Mouse (Mus musculus) granulocyte monocyte progenitor cell, adult 5-6 weeks (primary cell): ENCODE data around the gene Exosc9. TPM values are rescaled to one million over a fixed set of nuclear protein-coding genes. Genes with fewer than 3 reads are reported as not detected.
A peak's percentile ranks its signal among the peaks of the same experiment; 100 is the strongest.

Experiments used
- ATAC-seq: replicated peaks from 2 replicates; pipeline ENCODE4 v1.8.0; 2016; ENCODE audit warnings: mild to moderate bottlenecking, moderate TSS enrichment, inconsistent platforms; ENCODE audit not compliant: poor library complexity, severe bottlenecking
- total RNA-seq, 2 experiments: library from RNA; stranded (forward) in 1 of 2; stranded (reverse) in 1 of 2; fragments of 200-712, 200-1000 nt in 1 of 2; fragments of >200 nt in 1 of 2; fragmentation: Nextera tagmentation in 1 of 2; gene quantifications; 2 replicates each; pipeline ENCODE4 v1.2.3; 2014 to 2017

Gene Exosc9
- total RNA-seq (2014; fragmentation: Nextera tagmentation) (65.5 and 69.0 TPM in 2 replicates), total RNA-seq (2017) (118 and 150 TPM in 2 replicates)

DNA sequence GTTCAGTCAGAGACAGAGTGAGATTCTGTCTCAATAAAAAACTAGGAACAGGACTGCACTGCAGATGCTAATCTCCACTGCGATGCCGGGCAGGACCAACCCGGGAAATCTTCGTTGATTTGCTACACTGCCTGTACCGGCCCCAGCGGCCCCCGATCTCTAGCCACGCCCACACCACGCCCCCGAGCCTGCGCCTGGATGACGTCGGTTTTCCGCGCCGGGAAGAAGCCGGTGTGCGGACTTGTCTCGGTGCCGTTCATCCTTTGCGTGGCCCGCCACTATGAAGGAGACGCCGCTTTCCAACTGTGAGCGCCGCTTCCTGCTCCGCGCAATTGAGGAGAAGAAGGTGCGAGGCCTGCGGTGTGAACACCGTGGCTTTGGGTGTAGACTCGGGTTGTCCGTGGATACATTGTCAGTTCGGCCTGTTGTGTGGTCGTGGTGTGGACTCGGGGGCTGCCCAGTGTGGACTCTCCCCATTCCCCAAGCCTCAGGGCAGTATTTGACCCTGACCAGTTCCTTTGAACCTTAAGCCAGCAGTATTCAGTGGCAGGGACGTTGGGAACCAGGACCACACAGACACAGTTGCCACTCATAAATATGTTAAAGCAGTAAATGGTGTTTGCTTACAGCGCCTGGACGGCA lies at the start of gene Exosc9:
Gene Exosc9, plus strand, starts transcription at position 201 of the 642 bp plus-strand sequence.
- ATAC-seq = peak; percentile 97

DNA sequence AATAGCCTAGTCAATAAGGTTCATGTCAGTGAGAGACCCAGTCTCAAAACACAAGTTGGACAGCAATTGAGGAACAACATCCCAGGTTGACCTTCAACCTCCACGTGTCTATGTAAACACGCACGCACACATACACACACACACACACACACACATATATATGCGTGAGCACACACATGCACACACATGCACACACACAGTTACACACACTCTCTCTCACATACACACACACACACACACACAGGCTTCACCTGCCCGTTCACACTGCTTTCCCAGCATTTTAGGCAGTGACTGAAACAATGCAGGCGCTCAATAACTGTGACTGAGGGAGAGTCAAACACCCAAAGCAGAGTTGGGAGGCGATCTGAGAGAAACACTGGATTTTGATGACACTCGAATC lies 47.1 kb upstream of the Exosc9 start:
- ATAC-seq = no peak

DNA sequence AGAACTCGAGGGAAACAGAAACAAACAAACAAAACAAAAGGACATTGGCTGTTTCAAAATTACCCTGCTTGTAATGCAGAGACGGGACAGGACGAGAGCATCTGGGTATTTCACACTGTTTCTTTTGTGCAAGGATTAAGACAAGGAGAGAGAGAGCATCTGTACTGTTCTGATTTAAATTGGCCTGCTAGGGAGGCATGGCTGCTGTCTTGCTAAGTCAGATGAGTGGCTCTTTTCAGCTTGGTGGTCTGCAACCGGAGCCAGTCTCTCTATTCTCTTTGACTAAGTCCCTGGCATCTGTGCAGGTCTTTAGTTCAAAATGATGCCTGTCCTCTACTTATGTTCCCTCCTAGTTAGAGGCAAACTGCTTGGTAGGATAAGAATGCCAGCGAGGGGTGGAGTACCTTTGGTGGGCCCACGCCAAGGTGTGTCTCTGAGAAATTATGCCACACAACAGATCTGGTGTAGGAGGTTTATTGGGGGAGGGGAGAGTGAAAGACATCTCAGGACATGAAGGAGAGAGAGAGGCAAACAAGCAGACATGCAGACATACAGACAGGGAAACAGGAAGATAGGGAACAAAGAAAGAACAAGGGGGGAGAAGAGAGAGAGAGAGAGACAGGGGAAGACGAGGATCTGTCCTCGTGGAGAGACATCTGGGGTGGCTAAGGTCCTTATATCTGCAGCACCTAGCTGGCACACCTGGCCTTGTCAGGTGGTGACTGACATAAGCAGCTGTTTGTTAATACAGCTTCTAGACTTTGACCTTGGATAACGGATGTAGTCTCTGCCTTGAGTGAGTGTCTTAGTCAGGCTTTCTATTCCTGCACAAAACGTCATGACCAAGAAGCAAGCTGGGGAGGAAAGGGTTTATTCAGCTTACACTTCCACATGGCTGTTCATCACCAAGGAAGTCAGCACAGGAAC lies 46.3 kb upstream of the Exosc9 start:
- no peak for ATAC-seq

DNA sequence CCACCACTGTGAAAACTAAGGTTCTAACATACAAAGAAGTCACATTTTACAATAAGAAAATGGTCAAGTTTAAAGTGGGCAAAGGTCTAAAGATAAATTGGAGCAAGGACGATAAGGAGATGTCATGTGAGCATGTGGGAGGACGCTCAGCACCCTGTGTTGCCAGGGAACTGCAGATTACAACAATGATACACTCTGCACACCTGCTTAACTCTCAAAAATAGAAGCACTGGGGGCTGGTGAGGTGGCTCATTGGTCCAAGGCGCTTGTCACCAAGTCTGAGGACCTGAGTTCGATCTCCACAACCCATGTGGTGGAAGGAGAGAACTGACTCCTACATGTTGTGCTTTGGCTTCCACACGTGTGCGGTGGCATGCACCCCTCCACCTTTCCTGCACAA lies 40.9 kb upstream of the Exosc9 start:
- ATAC-seq = no peak

DNA sequence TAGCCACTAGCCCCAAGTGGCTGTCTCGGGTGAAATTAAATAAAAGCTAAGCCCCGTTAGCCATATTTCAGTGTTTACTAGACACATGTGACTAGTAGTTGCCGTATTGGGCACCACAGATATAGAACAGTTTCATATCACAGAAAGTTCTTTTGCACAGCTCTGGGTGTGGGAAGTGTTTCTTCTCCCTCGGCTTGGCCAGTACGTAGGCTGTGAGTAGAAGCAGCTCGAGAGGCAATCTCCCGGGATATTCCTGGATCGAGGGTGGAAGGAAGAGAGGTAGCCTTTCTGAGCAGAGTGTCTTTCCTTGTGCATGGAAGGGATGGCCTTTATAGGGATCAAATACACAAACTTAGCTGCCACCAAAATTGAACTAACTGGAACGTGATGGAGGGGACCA lies 36.2 kb upstream of the Exosc9 start:
- no peak for ATAC-seq

DNA sequence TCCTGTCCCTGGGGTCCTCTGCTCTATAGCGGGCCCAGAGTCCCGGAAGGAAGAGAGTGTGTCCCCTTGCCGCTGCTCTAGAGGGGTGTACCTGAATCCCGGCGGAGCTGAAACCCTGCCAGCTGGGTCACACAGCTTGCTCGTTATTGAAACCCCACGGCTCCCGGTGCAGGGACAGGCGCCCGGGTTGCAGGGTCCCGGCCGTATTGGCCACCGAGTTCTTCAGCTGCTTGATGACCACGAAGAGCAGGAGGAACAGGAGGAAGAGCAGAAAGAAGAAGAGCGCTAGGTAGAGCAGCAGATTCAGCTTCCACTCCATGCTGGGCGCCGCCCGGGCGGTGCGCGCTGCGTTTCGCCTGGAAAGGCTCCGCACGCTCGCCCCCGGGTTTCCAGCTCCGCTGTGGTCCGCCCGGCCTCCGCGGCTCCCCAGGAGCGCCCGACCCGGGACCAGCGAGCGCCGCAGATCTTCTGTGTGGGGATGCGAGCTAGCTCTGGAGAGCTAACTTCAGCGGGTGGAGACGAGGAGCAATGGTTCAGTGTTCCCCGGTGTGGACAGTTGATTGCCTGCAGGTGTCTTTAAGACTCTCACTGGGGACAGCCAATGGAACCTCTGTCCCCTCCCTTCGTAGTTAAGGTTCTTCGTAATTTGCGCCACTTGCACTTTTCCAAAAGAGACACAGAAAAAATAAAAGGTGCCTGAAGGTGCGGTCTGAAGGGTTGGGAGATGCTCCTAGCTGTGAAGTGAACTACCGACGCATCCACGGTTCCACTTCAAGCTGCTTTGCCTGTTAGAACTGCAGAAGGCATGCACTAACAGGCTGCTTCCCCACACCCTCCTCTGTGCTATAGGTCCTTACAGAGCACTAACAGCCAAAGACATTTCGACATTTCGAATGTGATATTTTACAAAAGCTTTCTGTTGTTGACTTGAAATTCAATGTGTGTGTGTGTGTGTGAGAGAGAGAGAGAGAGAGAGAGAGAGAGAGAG lies 31.0 kb upstream of the Exosc9 start, which contains the start of gene Gm11549:
Gene Gm11549, minus strand, starts transcription at position 741 of the 988 bp plus-strand sequence.
- ATAC-seq = peak; percentile 42; the same call in 1 of the 2 replicates

DNA sequence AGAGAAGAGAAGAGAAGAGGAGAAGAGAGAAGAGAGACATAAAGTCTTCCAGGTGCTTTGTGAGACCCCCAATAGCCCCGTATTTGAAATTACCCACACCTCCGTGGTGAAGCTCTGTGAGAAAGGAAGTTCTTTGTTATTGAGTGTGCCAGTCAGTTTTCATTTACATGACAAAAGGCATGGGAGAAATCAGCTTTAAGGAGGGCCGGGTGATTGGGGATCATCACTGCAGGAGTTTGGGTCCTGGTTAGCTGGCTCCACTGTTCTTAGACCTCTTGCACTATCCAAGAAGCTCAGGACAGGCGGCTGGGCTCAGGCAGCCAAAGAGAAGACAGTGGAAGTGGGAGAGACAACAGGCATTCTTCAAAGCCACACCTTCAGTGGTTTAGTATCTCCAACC lies 30.3 kb upstream of the Exosc9 start:
- ATAC-seq = no peak

DNA sequence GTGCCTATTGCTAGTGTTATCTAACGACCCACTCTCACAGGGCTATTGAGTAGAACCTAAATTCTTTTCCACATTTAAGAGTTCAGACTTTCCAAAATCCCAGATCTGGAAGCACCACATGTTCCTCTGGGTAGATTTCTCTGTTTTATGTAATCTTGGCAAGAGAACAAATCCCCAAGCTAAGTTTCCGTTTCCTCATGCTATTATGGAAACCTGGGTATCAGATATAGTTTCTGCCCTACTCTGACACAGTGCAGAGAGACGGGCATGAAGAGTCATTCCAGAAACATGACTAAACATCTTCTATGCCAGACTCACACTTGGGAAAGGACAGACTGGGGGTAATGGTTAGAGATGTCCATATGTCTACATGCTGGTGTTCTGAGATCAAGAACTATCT lies 27.9 kb upstream of the Exosc9 start:
- ATAC-seq = no peak

DNA sequence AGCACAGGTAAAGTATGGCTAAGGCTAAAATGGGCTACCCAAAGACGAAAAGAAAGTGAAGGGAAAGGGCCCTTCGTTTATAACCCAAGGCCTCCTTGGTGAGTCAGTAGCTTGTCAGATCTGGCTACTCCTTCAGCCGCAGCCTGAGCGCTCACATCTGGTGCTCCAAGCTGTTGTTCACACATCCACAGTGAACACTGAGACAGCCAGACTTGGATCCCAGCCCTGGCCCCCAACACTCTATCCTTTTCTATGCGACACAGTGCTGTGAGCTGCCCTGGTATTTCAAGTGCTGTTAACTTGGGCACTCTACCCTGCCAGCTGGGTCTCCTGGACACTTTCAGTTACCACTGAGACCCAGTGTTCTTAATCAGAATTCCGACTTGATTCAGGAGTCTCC lies 22.1 kb upstream of the Exosc9 start:
- ATAC-seq = no peak

DNA sequence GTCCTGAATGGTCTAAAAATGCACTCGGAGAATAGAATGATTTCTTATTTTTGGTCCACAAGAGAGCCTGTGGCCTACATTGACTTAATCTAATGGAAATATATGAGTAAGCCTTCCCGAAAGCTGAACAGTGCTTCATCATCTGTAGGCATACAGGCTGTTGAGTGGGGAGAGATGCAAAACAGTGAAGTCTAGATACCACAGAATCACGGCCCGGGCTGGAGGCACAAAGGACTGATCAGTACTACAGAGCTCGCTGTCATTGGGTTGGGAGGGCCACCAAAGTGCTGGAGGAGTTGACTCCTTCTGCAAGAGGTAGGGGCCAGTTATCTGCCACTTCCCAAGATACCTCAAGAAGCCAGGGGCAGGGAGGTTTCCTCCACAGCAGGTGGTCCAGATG lies 21.6 kb upstream of the Exosc9 start:
- no peak for ATAC-seq

DNA sequence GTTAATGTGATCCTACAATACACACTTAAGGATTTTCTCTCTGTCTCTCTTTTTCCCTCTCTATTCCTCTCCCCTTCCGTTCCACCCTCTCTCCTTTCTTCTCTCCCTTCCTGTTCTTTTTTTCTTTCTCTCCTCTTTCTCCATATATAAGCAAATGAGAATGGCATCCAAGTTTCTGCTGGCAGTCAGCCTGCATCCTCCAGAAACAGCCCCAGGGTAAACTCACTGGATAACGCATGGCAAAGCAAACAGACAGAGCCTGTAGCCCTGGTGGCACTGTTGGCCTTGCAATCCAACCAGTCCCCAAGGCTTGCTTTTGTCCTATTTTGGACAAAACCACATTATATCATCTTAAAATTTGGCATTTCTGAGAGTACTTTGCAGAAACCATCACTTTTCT lies 21.2 kb upstream of the Exosc9 start:
- no peak for ATAC-seq

DNA sequence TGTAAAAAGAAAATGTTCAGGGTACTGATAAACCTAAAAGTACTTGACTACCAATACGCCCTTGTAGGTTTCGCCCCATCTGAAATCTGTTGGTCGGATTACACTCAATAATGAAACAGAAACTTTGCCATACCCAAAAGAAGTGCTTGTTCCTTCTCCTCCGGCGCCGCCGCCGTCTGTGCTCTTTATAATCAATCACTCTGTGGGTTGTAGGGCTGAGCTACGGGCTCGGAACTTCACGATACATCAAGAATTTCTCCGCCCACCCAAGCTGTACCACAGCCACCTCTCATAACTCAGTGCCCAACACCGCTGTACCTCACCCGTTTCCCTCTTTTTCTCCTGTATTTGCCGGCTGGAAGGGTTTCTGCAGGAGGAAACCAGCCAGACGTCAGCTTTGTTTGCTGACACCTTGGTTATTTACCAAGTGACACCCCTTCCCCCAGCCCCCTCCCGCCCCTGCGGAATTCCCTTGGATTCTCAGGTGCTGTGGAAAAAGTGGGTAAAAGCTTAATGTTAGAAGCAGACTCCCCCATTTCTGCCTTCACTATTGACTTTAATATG lies 20.3 kb upstream of the Exosc9 start:
- ATAC-seq = peak; percentile 61

DNA sequence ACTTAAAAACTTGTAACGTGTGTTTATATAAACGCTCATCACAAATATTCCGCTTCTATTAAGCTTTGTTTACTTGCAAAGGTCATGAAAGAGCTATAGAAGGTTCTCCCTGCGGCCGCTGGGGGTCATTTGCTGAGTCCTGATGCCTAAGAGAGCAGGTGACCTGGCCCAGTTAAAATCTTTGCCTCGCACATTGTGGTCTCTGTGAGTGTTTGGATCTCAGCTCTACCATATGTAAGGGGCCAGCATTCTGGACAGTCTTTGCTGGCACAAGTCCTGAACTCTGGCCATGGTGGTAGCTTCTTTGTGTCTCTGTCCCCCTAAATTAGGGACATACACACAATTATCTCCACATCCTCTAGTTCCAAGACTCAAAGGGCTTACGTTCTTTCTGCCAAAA lies 19.7 kb upstream of the Exosc9 start:
- ATAC-seq = no peak

DNA sequence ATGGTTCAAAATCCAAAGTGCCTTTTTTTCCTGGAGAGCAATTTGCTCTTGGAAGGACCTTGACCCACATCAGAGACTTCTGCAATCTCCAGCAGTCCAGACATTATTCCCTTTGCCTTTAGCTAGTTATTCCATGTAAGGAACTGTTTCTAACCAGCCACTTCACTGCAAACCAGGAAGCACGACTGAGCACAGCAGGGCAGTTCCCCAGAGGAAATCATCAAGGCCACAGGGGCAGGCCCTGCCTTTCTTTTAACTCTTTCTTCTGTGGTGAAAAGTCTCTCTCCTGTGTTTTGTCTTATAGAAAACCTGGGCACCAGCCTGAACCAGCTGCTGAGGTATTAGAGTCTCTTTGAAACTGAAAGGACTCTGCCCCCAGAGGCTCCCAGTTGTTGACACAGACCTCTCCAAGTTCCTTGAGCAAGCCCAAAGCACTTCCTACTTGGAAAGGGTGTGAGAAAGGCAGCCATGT lies 19.2 kb upstream of the Exosc9 start:
- ATAC-seq = peak; percentile 61

DNA sequence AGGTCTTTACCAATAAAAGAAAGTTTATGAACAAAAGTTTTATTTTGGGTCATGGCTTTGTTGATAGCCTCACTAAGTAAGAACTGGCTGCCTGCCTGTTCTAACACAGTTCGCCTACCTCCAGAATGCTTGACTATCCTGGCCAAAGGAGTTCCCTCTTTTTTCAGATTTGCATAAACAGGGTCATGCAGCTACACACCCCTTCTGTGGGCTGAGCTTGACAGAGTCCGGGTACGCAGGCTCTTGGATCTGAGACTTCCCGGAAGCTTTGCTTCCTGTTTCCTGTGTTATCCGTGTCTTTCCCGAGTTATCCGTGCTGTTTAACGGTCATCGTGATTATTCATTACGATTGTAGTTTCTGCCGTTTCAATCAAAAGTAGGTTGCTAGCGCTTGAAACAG lies 16.4 kb upstream of the Exosc9 start:
- peak; percentile 48; the same call in 1 of the 2 replicates for ATAC-seq

DNA sequence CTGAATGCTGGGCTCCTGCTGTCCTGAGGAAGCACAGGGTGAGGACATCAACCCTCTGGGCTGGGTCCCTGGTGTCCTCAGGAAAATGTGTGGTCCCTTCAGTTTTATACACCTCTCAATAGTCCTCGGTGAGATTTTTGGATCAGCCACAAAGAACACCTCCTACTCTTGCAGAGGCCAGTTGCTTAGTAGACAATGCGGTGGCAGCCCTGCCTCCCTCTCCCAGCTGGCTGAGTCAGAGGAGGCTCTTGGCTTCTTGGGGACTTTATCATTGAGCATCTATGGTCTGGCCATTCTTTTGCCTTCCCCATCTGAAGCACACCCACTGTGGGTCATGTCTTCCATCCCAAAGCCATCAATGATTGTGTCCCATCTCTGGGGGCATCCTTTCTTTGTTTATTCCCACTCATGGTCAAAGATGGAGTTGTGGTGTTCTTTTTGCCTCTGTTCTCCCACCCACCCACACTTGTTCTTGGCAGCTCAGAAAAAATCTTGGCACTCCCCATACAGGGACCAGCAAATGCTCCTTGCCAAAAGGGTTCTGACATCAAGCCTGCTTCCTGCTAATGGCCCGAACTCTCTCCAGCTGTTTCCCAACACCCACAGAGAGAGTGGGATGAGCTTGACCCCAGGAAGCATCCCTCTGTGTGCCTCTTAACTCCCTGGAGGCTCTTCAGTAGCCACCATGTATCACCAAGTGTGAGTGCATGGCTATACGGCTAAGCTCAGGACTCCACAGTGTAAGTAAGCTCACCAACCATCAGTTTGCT lies 14.5 kb upstream of the Exosc9 start:
- ATAC-seq = no peak

DNA sequence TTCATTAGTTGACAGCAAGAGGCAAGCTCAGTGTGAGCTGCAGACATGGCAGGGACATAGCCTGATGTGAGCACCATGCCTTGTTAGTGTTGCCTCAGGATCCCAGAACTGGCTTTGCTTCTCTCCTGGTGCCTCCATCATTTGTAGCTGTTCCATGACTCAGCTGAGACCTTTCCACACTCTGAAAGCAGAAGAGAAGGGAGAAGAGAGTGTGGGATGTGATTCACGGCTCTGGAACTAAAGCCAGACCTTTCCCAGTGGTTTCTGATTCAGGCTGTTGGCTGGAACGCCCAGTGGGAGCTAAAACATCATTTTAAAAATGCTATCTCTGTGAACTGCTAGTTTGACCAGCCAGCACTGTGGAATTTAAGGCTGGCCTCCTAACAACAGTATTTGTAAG lies 11.7 kb upstream of the Exosc9 start:
- ATAC-seq = no peak

DNA sequence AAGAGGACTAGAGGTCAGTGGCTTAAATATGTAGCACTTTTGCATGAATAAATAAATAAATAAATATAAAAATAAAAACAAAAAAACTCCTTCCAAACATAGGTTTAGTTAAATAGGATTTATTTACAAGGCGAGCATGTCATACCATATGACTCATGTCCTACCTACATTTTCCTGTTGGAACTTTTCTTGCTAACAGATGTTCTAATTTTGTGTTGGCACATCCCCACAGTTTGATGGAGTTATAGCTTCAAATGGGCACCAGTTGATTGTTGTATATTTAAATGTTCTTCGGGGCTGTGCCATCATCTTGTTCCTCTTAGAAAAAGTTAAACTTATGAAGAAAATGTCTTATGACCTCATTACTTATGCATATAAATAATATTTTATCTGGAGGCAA lies 11.0 kb upstream of the Exosc9 start:
- ATAC-seq = no peak

DNA sequence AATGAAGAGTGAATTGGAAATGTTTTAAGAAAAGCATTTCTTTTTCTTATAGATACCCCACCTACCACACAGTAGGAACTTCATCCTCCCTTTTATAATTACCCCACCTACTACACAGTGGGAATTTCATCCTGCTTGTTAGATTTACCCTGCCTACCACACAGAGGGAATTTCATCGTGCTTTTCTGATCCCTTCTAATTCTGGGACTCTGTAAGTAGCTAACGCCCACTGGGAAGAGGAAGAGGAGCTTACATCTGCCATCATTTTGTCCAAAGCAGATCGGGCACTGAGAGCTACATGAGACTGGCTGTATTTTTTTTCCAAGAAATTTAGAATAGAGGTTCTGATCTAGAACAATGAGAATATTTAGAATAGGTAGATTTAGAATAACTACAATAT lies 7.4 kb upstream of the Exosc9 start:
- ATAC-seq = no peak
